In the genomic region with DNA sequence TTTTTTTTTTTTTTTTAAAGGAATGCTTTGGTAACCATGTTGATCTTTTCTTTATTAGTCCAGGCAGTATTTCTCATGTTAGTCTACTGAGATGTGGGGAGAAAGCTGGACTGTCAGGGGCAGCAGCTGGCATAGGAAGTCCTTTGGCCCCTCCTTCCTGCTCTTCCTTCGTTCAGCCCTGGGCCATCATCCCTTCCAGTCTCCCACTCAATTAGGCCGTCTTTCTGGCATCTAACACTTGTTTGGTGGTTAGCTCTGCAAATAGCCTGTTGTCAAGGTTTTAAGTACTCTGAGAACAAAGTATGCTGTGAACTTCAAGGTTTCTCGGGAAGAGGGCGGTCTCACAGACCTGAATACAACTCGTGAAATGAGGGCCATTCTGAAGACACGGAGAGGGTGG, we compare ENCODE assay signal across 12 mouse cellular contexts. TPM values are rescaled to one million over a fixed set of nuclear protein-coding genes. Genes with fewer than 3 reads are reported as not detected.
DNase-seq lines count a peak whose midpoint lies in the region; ATAC-seq and TF ChIP-seq lines count a peak whose summit lies in the region.
"Had no signal": no experiment of that assay in that cellular context is flagged by ENCODE, and none has a peak within 500 bp of the region (broad histone marks: within the 10 kb centered on the region; RNA-seq: fewer than 3 reads in every experiment).

No protein-coding gene starts in this region.

- no peak for DNase-seq in heart, postnatal 36 days
- peak; percentile 28 for DNase-seq in lung, embryonic 14.5 days
- no peak for DNase-seq in lung, adult 2 months
- DNase-seq in ZHBTc4 (ENCODE audit: low read depth, low spot score): peak; percentile 24
- no peak for DNase-seq in embryonic facial prominence, embryonic 10.5 days (ENCODE audit: low spot score)
- DNase-seq: liver, embryonic 13.5 days; right cerebral cortex, adult 18-20 months had no signal

- peak overlapping the region; percentile 37; the same call in 1 of the 2 replicates for H3K9ac ChIP-seq in heart, embryonic 13.5 days
- no peak overlapping the region for H3K9ac ChIP-seq in lung, embryonic 14.5 days
- H3K9ac ChIP-seq: liver, embryonic 13.5 days had no signal

- TF ChIP-seq POLR2A in lung, adult 2 months (IDR thresholded peaks at IDR 0.05; ENCODE audit: borderline replicate concordance, extremely low read depth, low read depth, low read length): no peak

- H3K9me3 ChIP-seq in heart, embryonic 13.5 days: no peaks in the 10 kb centered on the region
- H3K9me3 ChIP-seq in lung, embryonic 14.5 days (ENCODE audit: low read depth, low read length): no peaks in the 10 kb centered on the region
- no peaks in the 10 kb centered on the region for H3K9me3 ChIP-seq in embryonic facial prominence, embryonic 10.5 days
- H3K9me3 ChIP-seq: limb, embryonic 10.5 days; liver, embryonic 13.5 days had no signal

- H3K4me3 ChIP-seq in heart, embryonic 13.5 days: no peak overlapping the region
- no peak overlapping the region for H3K4me3 ChIP-seq in lung, embryonic 14.5 days (ENCODE audit: low read depth, low read length)
- H3K4me3 ChIP-seq in lung, adult 2 months (replicated peaks; ENCODE audit: extremely low read depth, low read depth, low read length): no peak overlapping the region
- H3K4me3 ChIP-seq in embryonic facial prominence, embryonic 10.5 days: no peak overlapping the region
- H3K4me3 ChIP-seq: limb, embryonic 10.5 days; liver, embryonic 13.5 days had no signal

- no peaks in the 10 kb centered on the region for H3K27me3 ChIP-seq in heart, embryonic 13.5 days (replicated peaks)
- no peaks in the 10 kb centered on the region for H3K27me3 ChIP-seq in lung, embryonic 14.5 days (ENCODE audit: insufficient read depth, low read length)
- H3K27me3 ChIP-seq in embryonic facial prominence, embryonic 10.5 days (replicated peaks; ENCODE audit: low read depth, poor library complexity, severe bottlenecking): peaks cover 10% of the 10 kb centered on the region; the same call in 1 of the 2 replicates

- H3K4me1 ChIP-seq in heart, embryonic 13.5 days: peaks cover 12% of the 10 kb centered on the region
- H3K4me1 ChIP-seq in lung, embryonic 14.5 days (ENCODE audit: insufficient read depth): peaks cover 8% of the 10 kb centered on the region; the same call in 1 of the 2 replicates
- H3K4me1 ChIP-seq in lung, adult 2 months (ENCODE audit: control insufficient read depth, insufficient read depth, low read length): no peaks in the 10 kb centered on the region
- H3K4me1 ChIP-seq in embryonic facial prominence, embryonic 10.5 days: peaks cover 24% of the 10 kb centered on the region
- H3K4me1 ChIP-seq: liver, embryonic 13.5 days had no signal

- ATAC-seq in heart, embryonic 13.5 days (ENCODE audit: extremely low read depth, insufficient number of reproducible peaks, low FRiP score, low TSS enrichment): no peak
- no peak for ATAC-seq in lung, embryonic 14.5 days (ENCODE audit: insufficient read depth)
- ATAC-seq in activated CD4-positive, CD25-positive, alpha-beta regulatory T cell, adult 4 months: no peak
- ATAC-seq: CD4-positive, CD25-positive, alpha-beta regulatory T cell, adult 4 months had no signal

- 25% methylated on average over 6 of the region's 6 CpGs for WGBS in heart, embryonic 13.5 days
- 22% methylated on average over 6 of the region's 6 CpGs for WGBS in lung, embryonic 14.5 days
- 35% methylated on average over 6 of the region's 6 CpGs for WGBS in lung, adult 2 months
- 31% methylated on average over 6 of the region's 6 CpGs for WGBS in embryonic facial prominence, embryonic 10.5 days

- H3K36me3 ChIP-seq in heart, embryonic 13.5 days: no peaks in the 10 kb centered on the region
- no peaks in the 10 kb centered on the region for H3K36me3 ChIP-seq in lung, embryonic 14.5 days (ENCODE audit: insufficient read depth)
- no peaks in the 10 kb centered on the region for H3K36me3 ChIP-seq in embryonic facial prominence, embryonic 10.5 days (replicated peaks)
- H3K36me3 ChIP-seq: limb, embryonic 10.5 days; liver, embryonic 13.5 days had no signal

- no peak for TF ChIP-seq CTCF in lung, embryonic 14.5 days (IDR thresholded peaks at IDR 0.05; ENCODE audit: low read depth)
- TF ChIP-seq CTCF in lung, adult 2 months (IDR thresholded peaks at IDR 0.05; ENCODE audit: insufficient read depth, low read length): no peak

- peak overlapping the region; percentile 40 for H3K4me2 ChIP-seq in heart, embryonic 13.5 days
- H3K4me2 ChIP-seq in lung, embryonic 14.5 days: peak overlapping the region; percentile 33; the same call in 1 of the 2 replicates
- H3K4me2 ChIP-seq: liver, embryonic 13.5 days; midbrain, embryonic 11.5 days had no signal

- intact Hi-C loops in heart, postnatal 36 days (cut with DNase I): no loop called here

- no peak overlapping the region for H3K27ac ChIP-seq in heart, embryonic 13.5 days (replicated peaks)
- peak overlapping the region; percentile 2; the same call in 1 of the 2 replicates for H3K27ac ChIP-seq in lung, embryonic 14.5 days (ENCODE audit: low read depth)
- H3K27ac ChIP-seq in embryonic facial prominence, embryonic 10.5 days (replicated peaks): 0 out of 2 replicates have a peak overlapping the region, but pooled peaks have one; percentile 10
- H3K27ac ChIP-seq: limb, embryonic 10.5 days; liver, embryonic 13.5 days had no signal

RNA-seq across cellular contexts. Expression of a gene that starts 12.5 kb away (rescaled TPM):
- 12.4 and 13.2 TPM in 2 replicates for polyA plus RNA-seq in heart, embryonic 13.5 days (2015; fragmentation: Nextera tagmentation; extraction: Ambion mirVana)
- total RNA-seq in heart, postnatal 36 days (2021): 10 to 100 TPM; 51.8 to 53.4 TPM
- 28.0 and 31.9 TPM in 2 replicates for polyA plus RNA-seq in lung, embryonic 14.5 days (2014; fragmentation: Nextera tagmentation; extraction: Ambion mirVana)
- polyA plus RNA-seq in lung, adult 2 months (2012; rRNA removed): 14.0 and 22.0 TPM in 2 replicates
- 27.5 and 27.7 TPM in 2 replicates for polyA plus RNA-seq in embryonic facial prominence, embryonic 10.5 days (2016; fragmentation: Nextera tagmentation; extraction: Ambion mirVana)
- 10 to 100 TPM; 20.6 to 29.1 TPM for polyA plus RNA-seq in activated CD4-positive, CD25-positive, alpha-beta regulatory T cell, adult 4 months (2017; shearing (Covaris generic))

Comparison
In these comparisons a context has a peak if more than half of its experiments do, and no peak if none do; other contexts are left out.
1. DNase-seq: peak in lung, embryonic 14.5 days (single experiment) and ZHBTc4 (single experiment); none in heart, postnatal 36 days (0 of 2), lung, adult 2 months (single experiment) and embryonic facial prominence, embryonic 10.5 days (single experiment).